ENCODE assay signal across 8 mouse cellular contexts in genomic region chr10:95501033-95501432, GRCm38 (mm10). TPM values are rescaled to one million over a fixed set of nuclear protein-coding genes. Genes with fewer than 3 reads are reported as not detected.
A peak's percentile ranks its signal among the peaks of the same experiment; 100 is the strongest.
DNase-seq lines count a peak whose midpoint lies in the region; ATAC-seq and TF ChIP-seq lines count a peak whose summit lies in the region.

No protein-coding gene starts in this region.

- peak overlapping the region; percentile 87 for H3K4me2 ChIP-seq in liver, embryonic 11.5 days

- WGBS in cerebellum, adult 2 months, result 1% methylated on average over 7 of the region's 7 CpGs
- WGBS in liver, embryonic 11.5 days, result 2% methylated on average over 7 of the region's 7 CpGs

- TF ChIP-seq CTCF in cerebellum, adult 2 months (IDR thresholded peaks at IDR 0.05; ENCODE audit: borderline replicate concordance, insufficient read depth, low read depth, low read length), result no peak
- no peak for TF ChIP-seq CTCF in testis, adult 2 months (IDR thresholded peaks at IDR 0.05; ENCODE audit: control insufficient read depth, insufficient read depth, insufficient replicate concordance, low read depth, low read length)

- H3K4me3 ChIP-seq in cerebellum, adult 2 months (replicated peaks; ENCODE audit: insufficient read depth, low read depth, low read length), result peak overlapping the region; percentile 77
- peak overlapping the region; percentile 92 for H3K4me3 ChIP-seq in testis, adult 2 months (ENCODE audit: control insufficient read depth, low read depth, low read length)
- peak overlapping the region; percentile 83 for H3K4me3 ChIP-seq in liver, embryonic 11.5 days (ENCODE audit: low read depth, low read length)

- no peak for ATAC-seq in liver, embryonic 11.5 days (replicated peaks; ENCODE audit: low FRiP score)

- peak overlapping the region; percentile 92; the same call in 1 of the 2 replicates for H3K27ac ChIP-seq in cerebellum, adult 2 months (ENCODE audit: insufficient read depth, low read length)
- H3K27ac ChIP-seq in testis, adult 2 months (ENCODE audit: control insufficient read depth, insufficient read depth, low read depth, low read length), result no peak overlapping the region
- H3K27ac ChIP-seq in liver, embryonic 11.5 days (ENCODE audit: low read depth, low read length), result no peak overlapping the region; the same call in 1 of the 2 replicates

- no peak for DNase-seq in cerebellum, adult 2 months
- no peak for DNase-seq in cerebellum, adult 9-10 months
- no peak for DNase-seq in testis, postnatal 14 days (ENCODE audit: low spot score)
- DNase-seq in liver, embryonic 11.5 days (ENCODE audit: low spot score), result no peak
- no peak for DNase-seq in right cerebral cortex, postnatal 36 days (ENCODE audit: low spot score in 2 of 2)
- no peak for DNase-seq in ovary, postnatal 10 days (ENCODE audit: low spot score)
- no peak for DNase-seq in gastrocnemius, postnatal 25 days

- no peak for TF ChIP-seq POLR2A in cerebellum, adult 2 months (IDR thresholded peaks at IDR 0.05; ENCODE audit: borderline replicate concordance, insufficient read depth, low read length)
- no peak for TF ChIP-seq POLR2A in testis, adult 2 months (IDR thresholded peaks at IDR 0.05; ENCODE audit: control insufficient read depth, low read depth, low read length)

- H3K9ac ChIP-seq in liver, embryonic 11.5 days (ENCODE audit: low read depth, low read length), result peak overlapping the region; percentile 87

- no peaks in the 10 kb centered on the region; the same call in 1 of the 2 replicates for H3K4me1 ChIP-seq in cerebellum, adult 2 months (ENCODE audit: control insufficient read depth, insufficient read depth, low read length)
- H3K4me1 ChIP-seq in testis, adult 2 months (ENCODE audit: control insufficient read depth, insufficient read depth, low read length), result no peaks in the 10 kb centered on the region
- peaks cover 8% of the 10 kb centered on the region for H3K4me1 ChIP-seq in liver, embryonic 11.5 days (replicated peaks; ENCODE audit: control insufficient read depth, insufficient read depth, low read length)

- no peaks in the 10 kb centered on the region for H3K9me3 ChIP-seq in liver, embryonic 11.5 days (ENCODE audit: control insufficient read depth, low read length)

- no peaks in the 10 kb centered on the region for H3K27me3 ChIP-seq in cerebellum, adult 2 months (ENCODE audit: control insufficient read depth, insufficient read depth, low read length)
- no peaks in the 10 kb centered on the region for H3K27me3 ChIP-seq in testis, adult 2 months (ENCODE audit: control insufficient read depth, insufficient read depth, low read length)
- H3K27me3 ChIP-seq in liver, embryonic 11.5 days (replicated peaks; ENCODE audit: control insufficient read depth, insufficient read depth, low read length), result no peaks in the 10 kb centered on the region

- no peaks in the 10 kb centered on the region for H3K36me3 ChIP-seq in testis, adult 2 months (ENCODE audit: control insufficient read depth, insufficient read depth, low read length)
- H3K36me3 ChIP-seq in liver, embryonic 11.5 days (ENCODE audit: control insufficient read depth, insufficient read depth, low read length), result peaks cover 7% of the 10 kb centered on the region

RNA-seq across cellular contexts. Expression of gene Mrpl42, which starts 0.7 kb away (rescaled TPM):
- polyA plus RNA-seq in cerebellum, adult 2 months (2012; rRNA removed), result 192 and 196 TPM in 2 replicates
- polyA plus RNA-seq in testis, adult 2 months (2012; rRNA removed), result 56.5 and 64.5 TPM in 2 replicates
- 364 and 391 TPM in 2 replicates for polyA plus RNA-seq in liver, embryonic 11.5 days (2014; fragmentation: Nextera tagmentation; extraction: Ambion mirVana)
- total RNA-seq in gastrocnemius, postnatal 25 days (2021), result 100 to 1,000 TPM; 285 to 318 TPM

RNA-seq across cellular contexts. Expression of gene Ube2n, which starts 13.9 kb away (rescaled TPM):
- polyA plus RNA-seq in cerebellum, adult 2 months (2012; rRNA removed), result 175 and 185 TPM in 2 replicates
- 233 and 294 TPM in 2 replicates for polyA plus RNA-seq in testis, adult 2 months (2012; rRNA removed)
- polyA plus RNA-seq in liver, embryonic 11.5 days (2014; fragmentation: Nextera tagmentation; extraction: Ambion mirVana), result 310 and 327 TPM in 2 replicates
- total RNA-seq in gastrocnemius, postnatal 25 days (2021), result 10 to 100 TPM; 66.4 to 73.6 TPM
